Mouse (Mus musculus) CH12.LX (cell line): ENCODE measurements around the gene Pgk1. TPM values are rescaled to one million over a fixed set of nuclear protein-coding genes. Genes with fewer than 3 reads are reported as not detected.
A peak's percentile ranks its signal among the peaks of the same experiment; 100 is the strongest.

Experiments used
- DNase-seq: peaks from one replicate; pipeline ENCODE4 v3.0.0-alpha.2; 2013; ENCODE audit errors: extremely low read depth
- H3K27ac ChIP-seq: 2 replicates; pipeline ENCODE4 v1.5.1; 2012; ENCODE audit warnings: low read depth, mild to moderate bottlenecking, control low read depth, moderate library complexity; ENCODE audit not compliant: insufficient read depth
- H3K27me3 ChIP-seq: replicated peaks from 2 replicates; pipeline ENCODE3; 2012; ENCODE audit warnings: inconsistent platforms
- H3K36me3 ChIP-seq, 2 experiments: replicated peaks in 1 of 2; 2 replicates each; pipeline versions ENCODE3 to v1.6.1; 2012; ENCODE audit warnings: inconsistent platforms in 1 of 2, low read length in 1 of 2, mild to moderate bottlenecking in 1 of 2, mixed read lengths in 1 of 2, moderate library complexity in 1 of 2; ENCODE audit not compliant: control insufficient read depth in 1 of 2, insufficient read depth in 1 of 2
- H3K4me1 ChIP-seq, 2 experiments: 2 replicates each; pipeline ENCODE4 v1.6.1; 2012; ENCODE audit warnings: inconsistent platforms in 1 of 2, moderate library complexity in 1 of 2; ENCODE audit not compliant: insufficient read depth in 2 of 2, control insufficient read depth in 1 of 2
- H3K4me2 ChIP-seq: 2 replicates; pipeline ENCODE4 v1.6.1; 2012; ENCODE audit warnings: low read depth, mild to moderate bottlenecking, control low read depth; ENCODE audit not compliant: poor library complexity, insufficient read depth, severe bottlenecking
- H3K4me3 ChIP-seq, 3 experiments: fragments of 150-350 bp in 1 of 3; sonication (generic) in 1 of 3; replicated peaks in 1 of 3; 2 replicates each; pipeline versions ENCODE3 to v1.5.1; 2011 to 2012; ENCODE audit warnings: low read depth in 2 of 3, low read length in 2 of 3, mild to moderate bottlenecking in 2 of 3, moderate library complexity in 2 of 3, control low read depth in 1 of 3, improper control_type of control experiment in 1 of 3, inconsistent platforms in 1 of 3, mixed read lengths in 1 of 3; ENCODE audit not compliant: poor library complexity in 1 of 3
- H3K79me2 ChIP-seq: replicated peaks from 2 replicates; pipeline ENCODE4 v1.6.1; 2012; ENCODE audit warnings: mild to moderate bottlenecking, moderate library complexity; ENCODE audit not compliant: control insufficient read depth, poor library complexity, insufficient read depth, severe bottlenecking; ENCODE audit errors: extremely low read depth
- H3K9ac ChIP-seq: 2 replicates; pipeline ENCODE4 v1.6.1; 2012; ENCODE audit warnings: low read depth, mild to moderate bottlenecking, control low read depth, moderate library complexity; ENCODE audit not compliant: insufficient read depth
- H3K9me3 ChIP-seq: replicated peaks from 2 replicates; pipeline ENCODE3; 2012; ENCODE audit warnings: low read length, inconsistent platforms, mixed read lengths
- BHLHE40 ChIP-seq: IDR thresholded peaks from 2 replicates; pipeline ENCODE4 v1.6.1; 2011; ENCODE audit warnings: mild to moderate bottlenecking, low read depth, low read length, improper control_type of control experiment
- CHD1 ChIP-seq: IDR thresholded peaks from 2 replicates; pipeline ENCODE4 v1.6.1; 2012; ENCODE audit warnings: low read depth, low read length, improper control_type of control experiment, inconsistent platforms
- CHD2 ChIP-seq: IDR thresholded peaks from 2 replicates; pipeline ENCODE4 v1.6.1; 2011; ENCODE audit warnings: low read length, improper control_type of control experiment
- CTCF ChIP-seq, 2 experiments: IDR thresholded peaks in 1 of 2; conservative IDR thresholded peaks in 1 of 2; 2 replicates each; pipeline ENCODE4 v1.5.1; 2011 to 2012; ENCODE audit warnings: low read depth in 2 of 2, low read length in 2 of 2, improper control_type of control experiment in 1 of 2, inconsistent platforms in 1 of 2, mild to moderate bottlenecking in 1 of 2, moderate library complexity in 1 of 2
- E2F4 ChIP-seq: IDR thresholded peaks from 2 replicates; pipeline ENCODE4 v1.6.1; 2011; ENCODE audit warnings: low read depth, low read length, improper control_type of control experiment; ENCODE audit not compliant: insufficient replicate concordance
- ELF1 ChIP-seq: IDR thresholded peaks from 2 replicates; pipeline ENCODE4 v1.6.1; 2014; ENCODE audit warnings: low read depth, mild to moderate bottlenecking, inconsistent platforms, low read length, improper control_type of control experiment
- EP300 ChIP-seq: IDR thresholded peaks from 2 replicates; pipeline ENCODE4 v1.6.1; 2011; ENCODE audit warnings: low read length, improper control_type of control experiment
- ETS1 ChIP-seq: conservative IDR thresholded peaks from 2 replicates; pipeline ENCODE4 v1.6.1; 2012; ENCODE audit warnings: low read depth, mild to moderate bottlenecking, inconsistent platforms, low read length, improper control_type of control experiment, moderate library complexity
- GABPA ChIP-seq: IDR thresholded peaks from 2 replicates; pipeline ENCODE4 v1.6.1; 2012; ENCODE audit warnings: low read depth, low read length, improper control_type of control experiment, inconsistent platforms; ENCODE audit not compliant: insufficient replicate concordance
- HCFC1 ChIP-seq: IDR thresholded peaks from 2 replicates; pipeline ENCODE4 v1.6.1; 2012; ENCODE audit warnings: low read depth, mild to moderate bottlenecking, inconsistent platforms, low read length, improper control_type of control experiment
- IRF4 ChIP-seq: IDR thresholded peaks from 2 replicates; pipeline ENCODE4 v1.6.1; 2014; ENCODE audit warnings: low read depth, mild to moderate bottlenecking, inconsistent platforms, low read length, improper control_type of control experiment
- JUN ChIP-seq: IDR thresholded peaks from 2 replicates; pipeline ENCODE4 v1.6.1; 2011; ENCODE audit warnings: low read depth, mild to moderate bottlenecking, low read length, improper control_type of control experiment, moderate library complexity; ENCODE audit not compliant: insufficient read depth
- JUND ChIP-seq: conservative IDR thresholded peaks from 2 replicates; pipeline ENCODE4 v1.6.1; 2011; ENCODE audit warnings: low read depth, low read length, improper control_type of control experiment
- KAT2A ChIP-seq: IDR thresholded peaks from 2 replicates; pipeline ENCODE4 v1.6.1; 2012; ENCODE audit warnings: low read length, improper control_type of control experiment, inconsistent platforms; ENCODE audit not compliant: insufficient replicate concordance
- MAFK ChIP-seq: IDR thresholded peaks from 2 replicates; pipeline ENCODE4 v1.6.1; 2011; ENCODE audit warnings: low read length, improper control_type of control experiment; ENCODE audit not compliant: insufficient replicate concordance
- MAX ChIP-seq: IDR thresholded peaks from 2 replicates; pipeline ENCODE4 v1.6.1; 2011; ENCODE audit warnings: low read length, improper control_type of control experiment
- MAZ ChIP-seq: IDR thresholded peaks from 2 replicates; pipeline ENCODE4 v1.6.1; 2012; ENCODE audit warnings: low read depth, mild to moderate bottlenecking, inconsistent platforms, low read length, improper control_type of control experiment, moderate library complexity
- MEF2A ChIP-seq: IDR thresholded peaks from 2 replicates; pipeline ENCODE4 v1.6.1; 2014; ENCODE audit warnings: low read depth, mild to moderate bottlenecking, inconsistent platforms, low read length, improper control_type of control experiment, borderline replicate concordance
- MXI1 ChIP-seq: IDR thresholded peaks from 2 replicates; pipeline ENCODE4 v1.6.1; 2011; ENCODE audit warnings: mild to moderate bottlenecking, low read depth, low read length, improper control_type of control experiment
- MYC ChIP-seq: IDR thresholded peaks from 2 replicates; pipeline ENCODE4 v1.6.1; 2011; ENCODE audit warnings: low read depth, mild to moderate bottlenecking, improper control_type of control experiment, low read length
- NELFE ChIP-seq: IDR thresholded peaks from 2 replicates; pipeline ENCODE4 v1.6.1; 2011; ENCODE audit warnings: low read depth, low read length, improper control_type of control experiment
- NRF1 ChIP-seq: IDR thresholded peaks from 2 replicates; pipeline ENCODE4 v1.6.1; 2014; ENCODE audit warnings: low read depth, mild to moderate bottlenecking, inconsistent platforms, low read length, improper control_type of control experiment, moderate library complexity
- PAX5 ChIP-seq: IDR thresholded peaks from 2 replicates; pipeline ENCODE4 v1.6.1; 2012; ENCODE audit warnings: low read length, inconsistent platforms, mixed read lengths
- POLR2A ChIP-seq: IDR thresholded peaks from 2 replicates; pipeline ENCODE4 v1.6.1; 2011; ENCODE audit warnings: low read depth, mild to moderate bottlenecking, improper control_type of control experiment, low read length
- POLR2AphosphoS2 ChIP-seq: IDR thresholded peaks from 2 replicates; pipeline ENCODE4 v1.6.1; 2011; ENCODE audit warnings: low read depth, low read length, improper control_type of control experiment
- RAD21 ChIP-seq: IDR thresholded peaks from 2 replicates; pipeline ENCODE4 v1.6.1; 2011; ENCODE audit warnings: low read depth, mild to moderate bottlenecking, low read length, improper control_type of control experiment, moderate library complexity
- RCOR1 ChIP-seq: conservative IDR thresholded peaks from 2 replicates; pipeline ENCODE4 v1.6.1; 2012; ENCODE audit warnings: low read depth, mild to moderate bottlenecking, inconsistent platforms, low read length, improper control_type of control experiment
- SIN3A ChIP-seq: IDR thresholded peaks from 2 replicates; pipeline ENCODE4 v1.6.1; 2012; ENCODE audit warnings: low read length, improper control_type of control experiment, inconsistent platforms
- SMC3 ChIP-seq: IDR thresholded peaks from 2 replicates; pipeline ENCODE4 v1.6.1; 2011; ENCODE audit warnings: low read depth, low read length, improper control_type of control experiment
- TBP ChIP-seq: conservative IDR thresholded peaks from 2 replicates; pipeline ENCODE4 v1.6.1; 2011; ENCODE audit warnings: low read depth, low read length, improper control_type of control experiment
- TCF12 ChIP-seq: IDR thresholded peaks from 2 replicates; pipeline ENCODE4 v1.6.1; 2014; ENCODE audit warnings: low read depth, mild to moderate bottlenecking, inconsistent platforms, low read length, improper control_type of control experiment
- UBTF ChIP-seq: IDR thresholded peaks from 2 replicates; pipeline ENCODE4 v1.6.1; 2012; ENCODE audit warnings: low read depth, mild to moderate bottlenecking, inconsistent platforms, low read length, improper control_type of control experiment, moderate library complexity
- USF1 ChIP-seq: IDR thresholded peaks from 2 replicates; pipeline ENCODE4 v1.6.1; 2014; ENCODE audit warnings: low read depth, mild to moderate bottlenecking, inconsistent platforms, low read length, improper control_type of control experiment
- USF2 ChIP-seq: conservative IDR thresholded peaks from 2 replicates; pipeline ENCODE4 v1.6.1; 2011; ENCODE audit warnings: low read depth, low read length, improper control_type of control experiment
- ZC3H11A ChIP-seq: IDR thresholded peaks from 2 replicates; pipeline ENCODE4 v1.6.1; 2012; ENCODE audit warnings: low read depth, mild to moderate bottlenecking, inconsistent platforms, low read length, improper control_type of control experiment
- ZKSCAN1 ChIP-seq: IDR thresholded peaks from 2 replicates; pipeline ENCODE4 v1.6.1; 2012; ENCODE audit warnings: low read depth, inconsistent platforms, low read length, improper control_type of control experiment, borderline replicate concordance
- ZMIZ1 ChIP-seq: IDR thresholded peaks from 2 replicates; pipeline ENCODE4 v1.6.1; 2012; ENCODE audit warnings: low read depth, mild to moderate bottlenecking, inconsistent platforms, low read length, improper control_type of control experiment
- ZNF384 ChIP-seq: IDR thresholded peaks from 2 replicates; pipeline ENCODE4 v1.6.1; 2012; ENCODE audit warnings: low read depth, low read length, improper control_type of control experiment, inconsistent platforms
- dilution Hi-C: fragments of 300-500 bp; cut with MboI; formaldehyde crosslinking; loops from 2 replicates; pipeline ENCODE4 v1.14.3; 2020; ENCODE audit warnings: low sequenced_read_pairs; ENCODE audit not compliant: extremely low pct_unique_long_range_greater_than_20kb, extremely low pct_ligation_motif_present
- in situ Hi-C: fragments of 300-500 bp; cut with MboI; formaldehyde crosslinking; loops from 3 replicates; pipeline ENCODE4 v1.14.3; 2019; ENCODE audit warnings: low sequenced_read_pairs, low pct_ligation_motif_present, low pct_unique_long_range_greater_than_20kb, mixed read lengths
- polyA plus RNA-seq: library from polyadenylated mRNA; unstranded; fragments of >175 nt; gene quantifications from 2 replicates; pipeline ENCODE4 v1.2.1, GENCODE M21; 2012; ENCODE audit warnings: low read depth; ENCODE audit not compliant: insufficient read length
- total RNA-seq, 2 experiments: library from RNA; depleted of rRNA; stranded (reverse); fragments of 300-350 nt in 1 of 2; fragments of >200 nt in 1 of 2; gene quantifications; 2 replicates each; pipeline ENCODE4 v1.2.3; 2012 to 2014

Pgk1 gene
- total and polyA plus RNA-seq, 3 experiments: 679 to 1,645 (median 1,096) TPM

DNA sequence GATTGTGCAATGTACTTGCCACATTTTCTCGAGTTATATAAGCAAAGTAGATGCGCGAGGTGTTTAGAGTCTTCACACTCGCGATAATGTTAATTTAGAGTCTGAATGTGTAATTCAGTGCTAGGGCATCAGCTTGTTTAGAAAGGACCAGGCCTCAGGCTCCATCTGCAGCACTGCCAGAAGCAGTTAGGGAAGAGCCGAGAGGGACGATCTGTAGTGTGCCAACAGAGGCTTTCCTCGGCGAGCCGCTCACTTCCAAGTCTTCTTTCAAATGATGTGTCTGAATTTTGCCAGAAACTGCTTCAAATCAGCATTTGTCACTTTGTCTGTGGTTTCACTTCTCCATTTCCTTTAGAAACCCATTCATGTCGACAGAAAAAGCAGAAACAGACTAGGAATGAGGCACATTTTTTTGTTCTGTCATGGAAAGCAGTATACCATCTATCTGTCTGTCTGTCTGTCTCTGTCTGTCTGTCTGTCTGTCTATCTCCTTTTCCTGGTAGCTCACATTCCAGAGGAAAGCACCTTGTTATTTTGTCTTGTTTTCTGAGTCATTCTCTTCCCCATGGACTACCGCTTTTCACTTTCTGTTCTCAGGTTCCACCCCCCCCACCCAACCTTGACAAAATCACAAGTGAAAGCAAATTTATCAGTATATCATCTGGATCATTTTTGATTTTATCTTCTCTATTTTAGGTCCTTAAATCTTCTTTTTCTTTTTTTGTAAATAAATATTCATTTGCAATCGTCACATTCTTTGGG, 47.4 kb upstream of the Pgk1 start:
- no peaks in the 10 kb centered on the region for H3K9me3 ChIP-seq
- H3K4me3 ChIP-seq: no peak overlapping the region
- in situ Hi-C loops: no loop called here
- H3K36me3 ChIP-seq: no peaks in the 10 kb centered on the region
- TF ChIP-seq E2F4 (0 out of 2 replicates have a peak, but pooled peaks have one; percentile 29), HCFC1 (no peak), ZNF384 (peak; percentile 60; the same call in 1 of the 2 replicates), BHLHE40 (peak; percentile 58), ELF1 (no peak), JUND (peak; percentile 36; the same call in 1 of the 2 replicates), CHD2 (0 out of 2 replicates have a peak, but pooled peaks have one; percentile 14), MXI1 (peak; percentile 40; the same call in 1 of the 2 replicates), NELFE (no peak), CTCF (conservative IDR thresholded peaks at IDR 0.05 in 1 of 2, IDR thresholded peaks at IDR 0.05 in 1 of 2; ENCODE audit: low read depth in 2 of 2, low read length in 2 of 2) (no peak), SIN3A (peak; percentile 25; the same call in 1 of the 2 replicates), RAD21 (no peak), MAFK (peak; percentile 62; the same call in 1 of the 2 replicates), KAT2A (no peak), MEF2A (peak; percentile 60), RCOR1 (peak; percentile 81; the same call in 1 of the 2 replicates), MAZ (peak; percentile 50; the same call in 1 of the 2 replicates), SMC3 (no peak), MYC (peak; percentile 55; the same call in 1 of the 2 replicates), POLR2A (no peak), TCF12 (no peak), POLR2AphosphoS2 (no peak), TBP (no peak), UBTF (no peak), JUN (no peak; the same call in 1 of the 2 replicates), IRF4 (peak; percentile 92), EP300 (peak; percentile 91), ETS1 (peak; percentile 49; the same call in 1 of the 2 replicates), NRF1 (no peak), ZKSCAN1 (no peak), GABPA (no peak), USF2 (no peak), MAX (peak; percentile 48; the same call in 1 of the 2 replicates), PAX5 (no peak), ZMIZ1 (no peak), USF1 (no peak), CHD1 (no peak), ZC3H11A (no peak)
- TF ChIP-seq, all 38 proteins: peak for 16
- no peaks in the 10 kb centered on the region for H3K79me2 ChIP-seq
- H3K4me2 ChIP-seq: peak overlapping the region; percentile 67
- H3K4me1 ChIP-seq: peaks cover 3 to 28% of the 10 kb centered on the region in 2 experiments; a peak in 3 of 4 replicates
- 0 out of 2 replicates have a peak overlapping the region, but pooled peaks have one; percentile 19 for H3K9ac ChIP-seq
- no peak overlapping the region for H3K27ac ChIP-seq
- no peaks in the 10 kb centered on the region for H3K27me3 ChIP-seq
- peak; percentile 59 for DNase-seq
- dilution Hi-C loops: no loop called here
